ENCODE assay signal across 8 mouse cellular contexts in the genomic region with DNA sequence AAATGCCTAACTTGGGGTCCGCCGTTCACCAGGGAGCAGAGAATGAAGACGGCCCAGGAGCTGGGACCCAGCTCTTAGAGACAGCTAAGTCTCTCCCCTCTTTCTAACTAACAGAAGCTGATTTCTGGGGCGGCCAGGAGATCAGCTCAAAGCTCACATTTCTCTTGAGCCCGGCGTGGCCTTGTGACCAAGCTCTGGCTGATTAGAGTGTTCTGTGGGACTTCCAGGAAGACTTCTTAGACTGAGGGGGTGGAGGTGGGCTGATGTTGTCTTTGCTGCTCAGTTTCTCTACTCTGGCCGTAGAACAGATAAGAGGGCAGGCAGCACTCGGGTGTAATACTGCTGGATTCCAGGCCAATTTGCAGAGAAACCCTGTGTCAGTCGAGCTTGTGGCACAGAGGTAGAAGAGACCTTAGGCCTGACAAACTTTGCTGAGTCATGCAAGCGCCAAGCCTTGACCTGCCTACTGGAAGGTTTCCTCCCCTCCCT.
DNase-seq lines count a peak whose midpoint lies in the region; ATAC-seq and TF ChIP-seq lines count a peak whose summit lies in the region.

No protein-coding gene starts in this region.

- no peak for DNase-seq in left cerebral cortex, adult 2 months (ENCODE audit: extremely low spot score in 1 of 2, low spot score in 2 of 2)
- DNase-seq in left cerebral cortex, postnatal 14 days (ENCODE audit: low spot score in 2 of 2) = no peak
- peak; percentile 53 for DNase-seq in embryonic facial prominence, embryonic 11.5 days (ENCODE audit: low spot score)
- peak; percentile 15 to 23 for DNase-seq in heart, postnatal 14 days
- peak; percentile 36 to 62 for DNase-seq in kidney, postnatal 4 days
- DNase-seq in urinary bladder, postnatal 25 days (ENCODE audit: low spot score) = peak; percentile 41
- DNase-seq in layer of hippocampus, postnatal 36 days = no peak

- no peaks in the 10 kb centered on the region for H3K9me3 ChIP-seq in embryonic facial prominence, embryonic 11.5 days (replicated peaks; ENCODE audit: control insufficient read depth, low read length)
- no peaks in the 10 kb centered on the region for H3K9me3 ChIP-seq in midbrain, embryonic 12.5 days

- 0 out of 2 replicates have a peak overlapping the region, but pooled peaks have one; percentile 28 for H3K27ac ChIP-seq in left cerebral cortex, adult 2 months
- no peak overlapping the region; the same call in 1 of the 2 replicates for H3K27ac ChIP-seq in embryonic facial prominence, embryonic 11.5 days (replicated peaks; ENCODE audit: low read depth, low read length)
- peak overlapping the region; percentile 81 for H3K27ac ChIP-seq in midbrain, embryonic 12.5 days (replicated peaks)

- no peak overlapping the region for H3K4me2 ChIP-seq in embryonic facial prominence, embryonic 11.5 days (ENCODE audit: low read depth, low read length)
- peak overlapping the region; percentile 43 for H3K4me2 ChIP-seq in midbrain, embryonic 12.5 days (replicated peaks)

- H3K27me3 ChIP-seq in embryonic facial prominence, embryonic 11.5 days (ENCODE audit: control insufficient read depth, insufficient read depth, low read length) = no peaks in the 10 kb centered on the region
- H3K27me3 ChIP-seq in midbrain, embryonic 12.5 days = no peaks in the 10 kb centered on the region

- 19% methylated on average over 10 of the region's 10 CpGs for WGBS in embryonic facial prominence, embryonic 11.5 days
- WGBS in midbrain, embryonic 12.5 days = 13% methylated on average over 10 of the region's 10 CpGs

- H3K36me3 ChIP-seq in embryonic facial prominence, embryonic 11.5 days (replicated peaks; ENCODE audit: control insufficient read depth, insufficient read depth, low read depth, low read length) = no peaks in the 10 kb centered on the region
- no peaks in the 10 kb centered on the region for H3K36me3 ChIP-seq in midbrain, embryonic 12.5 days

- no peaks in the 10 kb centered on the region for H3K4me1 ChIP-seq in embryonic facial prominence, embryonic 11.5 days (ENCODE audit: control insufficient read depth, insufficient read depth, low read length)
- H3K4me1 ChIP-seq in midbrain, embryonic 12.5 days = peaks cover 11% of the 10 kb centered on the region

- H3K9ac ChIP-seq in embryonic facial prominence, embryonic 11.5 days (replicated peaks; ENCODE audit: low read length) = no peak overlapping the region
- no peak overlapping the region; the same call in 1 of the 2 replicates for H3K9ac ChIP-seq in midbrain, embryonic 12.5 days (replicated peaks)

- ATAC-seq in embryonic facial prominence, embryonic 11.5 days (replicated peaks; ENCODE audit: insufficient number of reproducible peaks, low FRiP score, low TSS enrichment, low read depth) = no peak
- peak; percentile 55 for ATAC-seq in midbrain, embryonic 12.5 days (ENCODE audit: low FRiP score, low read depth)

- no peak for TF ChIP-seq CTCF in left cerebral cortex, adult 2 months (IDR thresholded peaks at IDR 0.05)

- intact Hi-C loops in left cerebral cortex, adult 2 months (cut with DNase I) = loop anchor here (2.0 to 5.0 kb wide), 2 partner anchors 96 to 282 kb away; partner anchors contain the start of gene Map3k1
- intact Hi-C loops in left cerebral cortex, postnatal 14 days (cut with DNase I) = loop anchor here (5.0 kb wide), 1 partner anchor 98 kb away; the partner anchor contains the start of gene Map3k1
- intact Hi-C loops in heart, postnatal 14 days (cut with DNase I) = no loop called here

- H3K4me3 ChIP-seq in left cerebral cortex, adult 2 months = no peak overlapping the region
- no peak overlapping the region for H3K4me3 ChIP-seq in embryonic facial prominence, embryonic 11.5 days (ENCODE audit: low read depth, low read length)
- peak overlapping the region; percentile 6; the same call in 1 of the 2 replicates for H3K4me3 ChIP-seq in midbrain, embryonic 12.5 days

Comparison
In these comparisons a context has a peak if more than half of its experiments do, and no peak if none do; other contexts are left out.
1. DNase-seq: peak in embryonic facial prominence, embryonic 11.5 days (single experiment), heart, postnatal 14 days (2 of 2), kidney, postnatal 4 days (2 of 2) and urinary bladder, postnatal 25 days (single experiment); none in left cerebral cortex, adult 2 months (0 of 2), left cerebral cortex, postnatal 14 days (0 of 2) and layer of hippocampus, postnatal 36 days (0 of 2).